Mouse (Mus musculus) midbrain, embryonic 15.5 days (tissue): ENCODE data around the gene Fryl. TPM values are rescaled to one million over a fixed set of nuclear protein-coding genes. Genes with fewer than 3 reads are reported as not detected.

Experiments used
- ATAC-seq: fragments of 200-750 bp; cut with Nextera tagmentation; replicated peaks from 2 replicates; pipeline ENCODE4 v1.8.0; 2017; ENCODE audit warnings: moderate TSS enrichment
- H3K27ac ChIP-seq: fragments of 300-500 bp; sonication (generic); 2 replicates; pipeline ENCODE4 v1.5.1; 2015; ENCODE audit warnings: mild to moderate bottlenecking, inconsistent platforms
- H3K27me3 ChIP-seq: fragments of 300-500 bp; sonication (generic); replicated peaks from 2 replicates; pipeline ENCODE4 v1.6.1; 2015; ENCODE audit warnings: inconsistent platforms
- H3K36me3 ChIP-seq: fragments of 300-500 bp; sonication (generic); replicated peaks from 2 replicates; pipeline ENCODE4 v1.6.1; 2015; ENCODE audit warnings: inconsistent platforms
- H3K4me1 ChIP-seq: fragments of 300-500 bp; sonication (generic); 2 replicates; pipeline ENCODE4 v1.6.1; 2015; ENCODE audit warnings: inconsistent platforms
- H3K4me2 ChIP-seq: fragments of 300-500 bp; sonication (generic); 2 replicates; pipeline ENCODE4 v1.6.1; 2015; ENCODE audit warnings: inconsistent platforms, mild to moderate bottlenecking, moderate library complexity
- H3K4me3 ChIP-seq: fragments of 300-500 bp; sonication (generic); 2 replicates; pipeline ENCODE4 v1.5.1; 2015; ENCODE audit warnings: mild to moderate bottlenecking, inconsistent platforms
- H3K9ac ChIP-seq: fragments of 300-500 bp; sonication (generic); 2 replicates; pipeline ENCODE4 v1.6.1; 2015; ENCODE audit warnings: mild to moderate bottlenecking, inconsistent platforms
- H3K9me3 ChIP-seq: fragments of 300-500 bp; sonication (generic); 2 replicates; pipeline ENCODE4 v1.6.1; 2016; ENCODE audit warnings: inconsistent platforms
- WGBS: fragments of 180-500 bp; shearing (Covaris S2); methylation state at CpG from one replicate; pipeline ENCODE4 v1.1.7; 2015; ENCODE audit warnings: mixed read lengths; 5-methylcytosine and 5-hydroxymethylcytosine counted together
- polyA plus RNA-seq: library from polyadenylated mRNA; unstranded; fragments of >200 nt; fragmentation: Nextera tagmentation; extraction: Ambion mirVana; gene quantifications from 2 replicates; pipeline ENCODE4 v1.2.1, GENCODE M21; 2015

Fryl gene
- polyA plus RNA-seq, 1 experiment from 2014 or later = 47.5 TPM

- H3K27me3 ChIP-seq = no peaks in the 10 kb centered on the region
- ATAC-seq = no peak
- 89% methylated on average over 2 of the region's 2 CpGs for WGBS
- H3K4me1 ChIP-seq = no peaks in the 10 kb centered on the region
- H3K9me3 ChIP-seq = no peaks in the 10 kb centered on the region
- no peak overlapping the region for H3K9ac ChIP-seq
- H3K4me3 ChIP-seq = no peak overlapping the region
- H3K36me3 ChIP-seq = no peaks in the 10 kb centered on the region
- no peak overlapping the region for H3K27ac ChIP-seq
- no peak overlapping the region for H3K4me2 ChIP-seq
Observed at GRCm38 (mm10) chr5:73199586-73199985, 56.8 kb downstream of the Fryl start.

GRCm38 (mm10) chr5:73198690-73199089, 57.7 kb downstream of the Fryl start:
- ATAC-seq = no peak
- no peak overlapping the region for H3K4me3 ChIP-seq
- H3K9me3 ChIP-seq = no peaks in the 10 kb centered on the region
- no peak overlapping the region for H3K9ac ChIP-seq
- no peaks in the 10 kb centered on the region for H3K4me1 ChIP-seq
- no peaks in the 10 kb centered on the region for H3K36me3 ChIP-seq
- H3K27me3 ChIP-seq = no peaks in the 10 kb centered on the region
- H3K4me2 ChIP-seq = no peak overlapping the region
- 92% methylated on average over 5 of the region's 5 CpGs for WGBS
- H3K27ac ChIP-seq = no peak overlapping the region

GRCm38 (mm10) chr5:73197796-73198195, 58.6 kb downstream of the Fryl start:
- H3K4me1 ChIP-seq = no peaks in the 10 kb centered on the region
- no peak overlapping the region for H3K27ac ChIP-seq
- no peak for ATAC-seq
- no peak overlapping the region for H3K9ac ChIP-seq
- 97% methylated on average over 7 of the region's 7 CpGs for WGBS
- no peak overlapping the region for H3K4me2 ChIP-seq
- H3K27me3 ChIP-seq = no peaks in the 10 kb centered on the region
- H3K9me3 ChIP-seq = no peaks in the 10 kb centered on the region
- no peaks in the 10 kb centered on the region for H3K36me3 ChIP-seq
- no peak overlapping the region for H3K4me3 ChIP-seq

- ATAC-seq = no peak
- Histone ChIP-seq H3K4me1 (0 out of 2 replicates have a peak, but pooled peaks cover 4% of the 10 kb centered on the region), H3K27me3 (no peaks in the 10 kb centered on the region), H3K36me3 (no peaks in the 10 kb centered on the region), H3K9me3 (no peaks in the 10 kb centered on the region), H3K4me3 (no peak overlapping the region), H3K9ac (no peak overlapping the region), H3K4me2 (no peak overlapping the region), H3K27ac (no peak overlapping the region)
- 92% methylated on average over 14 of the region's 14 CpGs for WGBS
Observed at GRCm38 (mm10) chr5:73194740-73195139, 61.7 kb downstream of the Fryl start.

GRCm38 (mm10) chr5:73194083-73194570, 62.3 kb downstream of the Fryl start:
- Histone ChIP-seq H3K36me3 (no peaks in the 10 kb centered on the region), H3K27me3 (no peaks in the 10 kb centered on the region), H3K4me1 (0 out of 2 replicates have a peak, but pooled peaks cover 4% of the 10 kb centered on the region), H3K4me3 (no peak overlapping the region), H3K4me2 (no peak overlapping the region), H3K9ac (no peak overlapping the region), H3K9me3 (no peaks in the 10 kb centered on the region), H3K27ac (no peak overlapping the region)
- ATAC-seq = no peak
- WGBS = 86% methylated on average over 8 of the region's 8 CpGs

GRCm38 (mm10) chr5:73193627-73194026, 62.8 kb downstream of the Fryl start:
- H3K4me3 ChIP-seq = no peak overlapping the region
- H3K9ac ChIP-seq = no peak overlapping the region
- 73% methylated on average over 10 of the region's 10 CpGs for WGBS
- H3K27ac ChIP-seq = no peak overlapping the region
- 0 out of 2 replicates have a peak, but pooled peaks cover 4% of the 10 kb centered on the region for H3K4me1 ChIP-seq
- no peaks in the 10 kb centered on the region for H3K9me3 ChIP-seq
- ATAC-seq = no peak
- no peak overlapping the region for H3K4me2 ChIP-seq
- H3K36me3 ChIP-seq = no peaks in the 10 kb centered on the region
- H3K27me3 ChIP-seq = no peaks in the 10 kb centered on the region

- no peak overlapping the region for H3K4me3 ChIP-seq
- no peaks in the 10 kb centered on the region for H3K36me3 ChIP-seq
- H3K27me3 ChIP-seq = no peaks in the 10 kb centered on the region
- H3K4me1 ChIP-seq = 0 out of 2 replicates have a peak, but pooled peaks cover 4% of the 10 kb centered on the region
- no peak overlapping the region for H3K9ac ChIP-seq
- 84% methylated on average over 13 of the region's 13 CpGs for WGBS
- ATAC-seq = no peak
- H3K9me3 ChIP-seq = no peaks in the 10 kb centered on the region
- H3K4me2 ChIP-seq = no peak overlapping the region
- no peak overlapping the region for H3K27ac ChIP-seq
Observed at GRCm38 (mm10) chr5:73192870-73193576, 63.4 kb downstream of the Fryl start.

GRCm38 (mm10) chr5:73191765-73192164, 64.7 kb downstream of the Fryl start:
- Histone ChIP-seq H3K9me3 (no peaks in the 10 kb centered on the region), H3K27me3 (no peaks in the 10 kb centered on the region), H3K27ac (no peak overlapping the region), H3K4me2 (no peak overlapping the region), H3K36me3 (no peaks in the 10 kb centered on the region), H3K4me3 (no peak overlapping the region), H3K9ac (no peak overlapping the region), H3K4me1 (0 out of 2 replicates have a peak, but pooled peaks cover 4% of the 10 kb centered on the region)
- 84% methylated on average over 11 of the region's 11 CpGs for WGBS
- ATAC-seq = no peak

GRCm38 (mm10) chr5:73190164-73190563, 66.3 kb downstream of the Fryl start:
- 77% methylated on average over 5 of the region's 5 CpGs for WGBS

GRCm38 (mm10) chr5:73189443-73190160, 66.8 kb downstream of the Fryl start:
- Histone ChIP-seq H3K4me2 (no peak overlapping the region), H3K4me3 (no peak overlapping the region), H3K9ac (no peak overlapping the region), H3K27me3 (no peaks in the 10 kb centered on the region), H3K9me3 (no peaks in the 10 kb centered on the region), H3K4me1 (0 out of 2 replicates have a peak, but pooled peaks cover 4% of the 10 kb centered on the region), H3K36me3 (no peaks in the 10 kb centered on the region), H3K27ac (no peak overlapping the region)
- ATAC-seq = no peak
- 74% methylated on average over 9 of the region's 9 CpGs for WGBS

More at GRCm38 (mm10) chr5:73190164-73190563, 66.3 kb downstream of the Fryl start:
- H3K4me2 ChIP-seq = no peak overlapping the region
- H3K27ac ChIP-seq = no peak overlapping the region
- H3K4me1 ChIP-seq = 0 out of 2 replicates have a peak, but pooled peaks cover 4% of the 10 kb centered on the region
- no peaks in the 10 kb centered on the region for H3K27me3 ChIP-seq
- no peak overlapping the region for H3K4me3 ChIP-seq
- H3K9ac ChIP-seq = no peak overlapping the region
- ATAC-seq = no peak
- no peaks in the 10 kb centered on the region for H3K36me3 ChIP-seq
- no peaks in the 10 kb centered on the region for H3K9me3 ChIP-seq

GRCm38 (mm10) chr5:73188576-73188975, 67.8 kb downstream of the Fryl start:
- H3K4me3 ChIP-seq = no peak overlapping the region
- no peak overlapping the region for H3K27ac ChIP-seq
- H3K4me1 ChIP-seq = 0 out of 2 replicates have a peak, but pooled peaks cover 4% of the 10 kb centered on the region
- H3K27me3 ChIP-seq = no peaks in the 10 kb centered on the region
- WGBS = 78% methylated on average over 7 of the region's 7 CpGs
- no peaks in the 10 kb centered on the region for H3K9me3 ChIP-seq
- H3K9ac ChIP-seq = no peak overlapping the region
- no peaks in the 10 kb centered on the region for H3K36me3 ChIP-seq
- no peak overlapping the region for H3K4me2 ChIP-seq
- no peak for ATAC-seq

GRCm38 (mm10) chr5:73188164-73188563, 68.3 kb downstream of the Fryl start:
- 86% methylated on average over 5 of the region's 5 CpGs for WGBS

More at GRCm38 (mm10) chr5:73188164-73188563, 68.3 kb downstream of the Fryl start:
- Histone ChIP-seq H3K4me2 (no peak overlapping the region), H3K36me3 (no peaks in the 10 kb centered on the region), H3K27ac (no peak overlapping the region), H3K4me1 (0 out of 2 replicates have a peak, but pooled peaks cover 4% of the 10 kb centered on the region), H3K27me3 (no peaks in the 10 kb centered on the region), H3K9ac (no peak overlapping the region), H3K9me3 (no peaks in the 10 kb centered on the region), H3K4me3 (no peak overlapping the region)
- ATAC-seq = no peak
